Mouse (Mus musculus) hindbrain, embryonic 16.5 days (tissue): ENCODE data around the gene Mthfd1l. TPM values are rescaled to one million over a fixed set of nuclear protein-coding genes. Genes with fewer than 3 reads are reported as not detected.
"Not testable (repeated sequence)": the region's sequence is repeated elsewhere in the genome, so short reads cannot be mapped to it uniquely, and the experiment has no call there.

Experiments
- ATAC-seq: fragments of 200-750 bp; cut with Nextera tagmentation; 2 replicates; pipeline ENCODE4 v1.8.0; 2017; ENCODE audit warnings: moderate TSS enrichment, moderate library complexity
- H3K27ac ChIP-seq: fragments of 300-500 bp; sonication (generic); 2 replicates; pipeline ENCODE4 v1.5.1; 2014; ENCODE audit warnings: low read depth, mild to moderate bottlenecking, control low read depth, low read length, moderate library complexity
- H3K27me3 ChIP-seq: fragments of 300-500 bp; sonication (generic); replicated peaks from 2 replicates; pipeline ENCODE4 v1.6.1; 2014; ENCODE audit warnings: low read length; ENCODE audit not compliant: control insufficient read depth, insufficient read depth
- H3K36me3 ChIP-seq: fragments of 300-500 bp; sonication (generic); 2 replicates; pipeline ENCODE4 v1.6.1; 2014; ENCODE audit warnings: mild to moderate bottlenecking, low read length, moderate library complexity, mixed read lengths; ENCODE audit not compliant: control insufficient read depth, insufficient read depth
- H3K4me1 ChIP-seq: fragments of 300-500 bp; sonication (generic); 2 replicates; pipeline ENCODE4 v1.6.1; 2014; ENCODE audit warnings: low read depth, low read length; ENCODE audit not compliant: control insufficient read depth, insufficient read depth
- H3K4me2 ChIP-seq: fragments of 300-500 bp; sonication (generic); 2 replicates; pipeline ENCODE4 v1.6.1; 2014; ENCODE audit warnings: mild to moderate bottlenecking, low read length, control low read depth, moderate library complexity
- H3K4me3 ChIP-seq: fragments of 300-500 bp; sonication (generic); 2 replicates; pipeline ENCODE4 v1.5.1; 2014; ENCODE audit warnings: mild to moderate bottlenecking, low read length, control low read depth, moderate library complexity
- H3K9ac ChIP-seq: fragments of 300-500 bp; sonication (generic); 2 replicates; pipeline ENCODE4 v1.6.1; 2014; ENCODE audit warnings: low read depth, mild to moderate bottlenecking, control low read depth, low read length, moderate library complexity
- H3K9me3 ChIP-seq: fragments of 300-500 bp; sonication (generic); 2 replicates; pipeline ENCODE4 v1.6.1; 2014; ENCODE audit warnings: mild to moderate bottlenecking, low read length, moderate library complexity; ENCODE audit not compliant: control insufficient read depth
- WGBS: fragments of 180-500 bp; shearing (Covaris S2); extraction: QIAGEN DNeasy Blood & Tissue Kit; methylation state at CpG from one replicate; pipeline ENCODE4 v1.1.7; 2014; 5-methylcytosine and 5-hydroxymethylcytosine counted together
- polyA plus RNA-seq: library from polyadenylated mRNA; unstranded; fragments of >200 nt; fragmentation: Nextera tagmentation; extraction: Ambion mirVana; gene quantifications from 2 replicates; pipeline ENCODE4 v1.2.1, GENCODE M21; 2015

Mthfd1l gene
- polyA plus RNA-seq, 1 experiment from 2014 or later: 7.2 TPM

- WGBS: 67% methylated on average over 15 of the region's 15 CpGs
- Histone ChIP-seq H3K36me3 (no peaks in the 10 kb centered on the region), H3K9ac (no peak overlapping the region), H3K4me3 (no peak overlapping the region), H3K9me3 (no peaks in the 10 kb centered on the region), H3K27ac (no peak overlapping the region), H3K27me3 (no peaks in the 10 kb centered on the region), H3K4me1 (no peaks in the 10 kb centered on the region), H3K4me2 (no peak overlapping the region)
- ATAC-seq: no peak
These were observed 92.6 kb downstream of the Mthfd1l start for GRCm38 (mm10) chr10:4065295-4066084.

GRCm38 (mm10) chr10:4069258-4069826, 96.4 kb downstream of the Mthfd1l start:
- WGBS: 73% methylated on average over 7 of the region's 7 CpGs
- Histone ChIP-seq H3K27ac (no peak overlapping the region), H3K9me3 (no peaks in the 10 kb centered on the region), H3K4me1 (no peaks in the 10 kb centered on the region), H3K36me3 (no peaks in the 10 kb centered on the region), H3K4me3 (no peak overlapping the region), H3K9ac (no peak overlapping the region), H3K4me2 (no peak overlapping the region), H3K27me3 (no peaks in the 10 kb centered on the region)
- ATAC-seq: peak; percentile 31; the same call in 1 of the 2 replicates

- Histone ChIP-seq H3K36me3 (no peaks in the 10 kb centered on the region), H3K9ac (no peak overlapping the region), H3K27ac (0 out of 2 replicates have a peak overlapping the region, but pooled peaks have one; percentile 36), H3K4me3 (no peak overlapping the region), H3K27me3 (no peaks in the 10 kb centered on the region), H3K4me2 (no peak overlapping the region), H3K9me3 (no peaks in the 10 kb centered on the region), H3K4me1 (no peaks in the 10 kb centered on the region)
- ATAC-seq: peak; percentile 55
- 81% methylated on average over 7 of the region's 7 CpGs for WGBS
These were observed 97.1 kb downstream of the Mthfd1l start for GRCm38 (mm10) chr10:4070061-4070460.

- H3K4me1 ChIP-seq: no peaks in the 10 kb centered on the region
- no peaks in the 10 kb centered on the region for H3K27me3 ChIP-seq
- peak; percentile 40; the same call in 1 of the 2 replicates for ATAC-seq
- H3K9me3 ChIP-seq: no peaks in the 10 kb centered on the region
- H3K36me3 ChIP-seq: no peaks in the 10 kb centered on the region
- no peak overlapping the region for H3K9ac ChIP-seq
- no peak overlapping the region for H3K27ac ChIP-seq
- 82% methylated on average over 8 of the region's 8 CpGs for WGBS
- no peak overlapping the region for H3K4me2 ChIP-seq
- H3K4me3 ChIP-seq: no peak overlapping the region
These were observed 98.3 kb downstream of the Mthfd1l start for GRCm38 (mm10) chr10:4071069-4071844.

GRCm38 (mm10) chr10:4071845-4072345, 99.0 kb downstream of the Mthfd1l start:
- Histone ChIP-seq H3K9me3 (no peaks in the 10 kb centered on the region), H3K27ac (no peak overlapping the region), H3K4me1 (no peaks in the 10 kb centered on the region), H3K9ac (no peak overlapping the region), H3K4me2 (no peak overlapping the region), H3K36me3 (no peaks in the 10 kb centered on the region), H3K4me3 (no peak overlapping the region), H3K27me3 (no peaks in the 10 kb centered on the region)
- ATAC-seq: no peak
- 82% methylated on average over 6 of the region's 6 CpGs for WGBS

GRCm38 (mm10) chr10:4072491-4072890, 99.6 kb downstream of the Mthfd1l start:
- H3K9me3 ChIP-seq, H3K27me3 ChIP-seq, H3K4me3 ChIP-seq, H3K27ac ChIP-seq, H3K36me3 ChIP-seq, H3K9ac ChIP-seq, H3K4me2 ChIP-seq, H3K4me1 ChIP-seq, ATAC-seq: not testable (repeated sequence)
- 91% methylated on average over 4 of the region's 4 CpGs for WGBS

- H3K9ac ChIP-seq: no peak overlapping the region
- no peaks in the 10 kb centered on the region for H3K27me3 ChIP-seq
- H3K4me1 ChIP-seq: no peaks in the 10 kb centered on the region
- no peak overlapping the region for H3K4me2 ChIP-seq
- WGBS: 86% methylated on average over 9 of the region's 9 CpGs
- no peaks in the 10 kb centered on the region for H3K36me3 ChIP-seq
- no peak for ATAC-seq
- H3K27ac ChIP-seq: no peak overlapping the region
- no peaks in the 10 kb centered on the region for H3K9me3 ChIP-seq
- H3K4me3 ChIP-seq: no peak overlapping the region
These were observed 105.4 kb downstream of the Mthfd1l start for GRCm38 (mm10) chr10:4078220-4078840.

GRCm38 (mm10) chr10:4078979-4079630, 106.2 kb downstream of the Mthfd1l start:
- H3K27ac ChIP-seq: no peak overlapping the region
- H3K36me3 ChIP-seq: no peaks in the 10 kb centered on the region
- ATAC-seq: 0 out of 2 replicates have a peak, but pooled peaks have one; percentile 22
- H3K4me2 ChIP-seq: no peak overlapping the region
- no peaks in the 10 kb centered on the region for H3K9me3 ChIP-seq
- no peak overlapping the region for H3K4me3 ChIP-seq
- H3K27me3 ChIP-seq: no peaks in the 10 kb centered on the region
- H3K4me1 ChIP-seq: no peaks in the 10 kb centered on the region
- WGBS: 71% methylated on average over 8 of the region's 8 CpGs
- no peak overlapping the region for H3K9ac ChIP-seq
